Mouse (Mus musculus): ENCODE measurements around the gene Tnrc6b. TPM values are rescaled to one million over a fixed set of nuclear protein-coding genes. Genes with fewer than 3 reads are reported as not detected.
A peak's percentile ranks its signal among the peaks of the same experiment; 100 is the strongest.
"Not testable (repeated sequence)": the region's sequence is repeated elsewhere in the genome, so short reads cannot be mapped to it uniquely, and the experiment has no call there.

Gene Tnrc6b
- polyA plus RNA-seq, 1 experiment from 2014 or later: 15.4 TPM

GRCm38 (mm10) chr15:80901806-80902513, 190.8 kb downstream of the Tnrc6b start:
- Histone ChIP-seq H3K9ac (ENCODE audit: low read length) (no peak overlapping the region), H3K4me2 (ENCODE audit: low read length) (no peak overlapping the region), H3K27me3 (ENCODE audit: control insufficient read depth, insufficient read depth, low read length) (no peaks in the 10 kb centered on the region), H3K27ac (replicated peaks in 1 of 2; ENCODE audit: control insufficient read depth in 1 of 2, insufficient read depth in 1 of 2, low read depth in 2 of 2, low read length in 2 of 2) (no peak overlapping the region), H3K4me1 (ENCODE audit: control insufficient read depth in 2 of 2, insufficient read depth in 2 of 2, low read length in 2 of 2) (no peaks in the 10 kb centered on the region), H3K36me3 (ENCODE audit: control insufficient read depth, insufficient read depth, low read length) (peaks cover 92% of the 10 kb centered on the region), H3K4me3 (ENCODE audit: control insufficient read depth in 1 of 2, insufficient read depth in 1 of 2, low read depth in 1 of 2, low read length in 2 of 2) (no peak overlapping the region), H3K9me3 (ENCODE audit: control insufficient read depth, low read length) (no peaks in the 10 kb centered on the region)
- 90% methylated on average over 6 of the region's 6 CpGs for WGBS
- ATAC-seq (ENCODE audit: insufficient number of reproducible peaks, insufficient read depth, low FRiP score, low read depth): no peak

GRCm38 (mm10) chr15:80904776-80905175, 193.7 kb downstream of the Tnrc6b start:
- ATAC-seq (ENCODE audit: insufficient number of reproducible peaks, insufficient read depth, low FRiP score, low read depth); H3K4me3 ChIP-seq (ENCODE audit: control insufficient read depth in 1 of 2, insufficient read depth in 1 of 2, low read depth in 1 of 2, low read length in 2 of 2); H3K27ac ChIP-seq (replicated peaks in 1 of 2; ENCODE audit: control insufficient read depth in 1 of 2, insufficient read depth in 1 of 2, low read depth in 2 of 2, low read length in 2 of 2); H3K9me3 ChIP-seq (ENCODE audit: control insufficient read depth, low read length); H3K9ac ChIP-seq (ENCODE audit: low read length); H3K4me1 ChIP-seq (ENCODE audit: control insufficient read depth in 2 of 2, insufficient read depth in 2 of 2, low read length in 2 of 2); H3K27me3 ChIP-seq (ENCODE audit: control insufficient read depth, insufficient read depth, low read length); H3K4me2 ChIP-seq (ENCODE audit: low read length): not testable (repeated sequence)
- H3K36me3 ChIP-seq (ENCODE audit: control insufficient read depth, insufficient read depth, low read length): peaks cover 80% of the 10 kb centered on the region
- WGBS: 95% methylated on average over 6 of the region's 6 CpGs

DNA sequence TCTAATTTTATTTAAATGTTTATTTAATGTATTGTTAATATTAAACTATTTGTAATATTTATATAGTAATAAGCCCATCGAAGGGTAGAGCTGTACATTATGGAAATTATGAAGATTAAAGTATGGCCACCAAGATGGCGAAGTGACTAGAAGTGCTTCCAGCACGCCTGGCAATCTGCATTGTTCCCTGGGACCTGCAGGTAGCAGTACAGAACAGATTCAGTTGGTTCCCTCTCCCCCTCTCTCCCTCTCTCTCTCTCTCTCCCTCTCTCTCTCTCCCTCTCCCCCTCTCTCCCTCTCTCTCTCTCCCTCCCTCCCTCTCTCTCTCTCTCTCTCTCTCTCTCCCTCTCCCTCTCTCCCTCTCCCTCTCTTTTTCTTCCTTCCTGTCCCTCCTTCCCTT, 199.1 kb downstream of the Tnrc6b start:
- Histone ChIP-seq H3K9ac (ENCODE audit: low read length) (no peak overlapping the region), H3K27me3 (ENCODE audit: control insufficient read depth, insufficient read depth, low read length) (no peaks in the 10 kb centered on the region), H3K27ac (replicated peaks in 1 of 2; ENCODE audit: control insufficient read depth in 1 of 2, insufficient read depth in 1 of 2, low read depth in 2 of 2, low read length in 2 of 2) (no peak overlapping the region), H3K36me3 (ENCODE audit: control insufficient read depth, insufficient read depth, low read length) (peaks cover 72% of the 10 kb centered on the region), H3K4me2 (ENCODE audit: low read length) (no peak overlapping the region), H3K4me3 (ENCODE audit: control insufficient read depth in 1 of 2, insufficient read depth in 1 of 2, low read depth in 1 of 2, low read length in 2 of 2) (no peak overlapping the region), H3K4me1 (ENCODE audit: control insufficient read depth in 2 of 2, insufficient read depth in 2 of 2, low read length in 2 of 2) (peaks cover 0 to 4% of the 10 kb centered on the region in 2 experiments; a peak in 2 of 4 replicates), H3K9me3 (ENCODE audit: control insufficient read depth, low read length) (no peaks in the 10 kb centered on the region)
- ATAC-seq (ENCODE audit: insufficient number of reproducible peaks, insufficient read depth, low FRiP score, low read depth): no peak
- WGBS: 91% methylated on average over 3 of the region's 3 CpGs

- H3K27ac ChIP-seq (replicated peaks in 1 of 2; ENCODE audit: control insufficient read depth in 1 of 2, insufficient read depth in 1 of 2, low read depth in 2 of 2, low read length in 2 of 2): no peak overlapping the region
- 65% methylated on average over 4 of the region's 4 CpGs for WGBS
- H3K9ac ChIP-seq (ENCODE audit: low read length): no peak overlapping the region
- peaks cover 68% of the 10 kb centered on the region for H3K36me3 ChIP-seq (ENCODE audit: control insufficient read depth, insufficient read depth, low read length)
- no peak overlapping the region for H3K4me2 ChIP-seq (ENCODE audit: low read length)
- H3K9me3 ChIP-seq (ENCODE audit: control insufficient read depth, low read length): no peaks in the 10 kb centered on the region
- H3K4me3 ChIP-seq (ENCODE audit: control insufficient read depth in 1 of 2, insufficient read depth in 1 of 2, low read depth in 1 of 2, low read length in 2 of 2): no peak overlapping the region
- ATAC-seq (ENCODE audit: insufficient number of reproducible peaks, insufficient read depth, low FRiP score, low read depth): no peak
- H3K27me3 ChIP-seq (ENCODE audit: control insufficient read depth, insufficient read depth, low read length): no peaks in the 10 kb centered on the region
- H3K4me1 ChIP-seq (ENCODE audit: control insufficient read depth in 2 of 2, insufficient read depth in 2 of 2, low read length in 2 of 2): peaks cover 0 to 7% of the 10 kb centered on the region in 2 experiments; a peak in 2 of 4 replicates
Observed at GRCm38 (mm10) chr15:80910790-80911531, 199.8 kb downstream of the Tnrc6b start.

- Histone ChIP-seq H3K4me1 (ENCODE audit: control insufficient read depth in 2 of 2, insufficient read depth in 2 of 2, low read length in 2 of 2) (peaks cover 3 to 7% of the 10 kb centered on the region in 2 experiments; a peak in 3 of 4 replicates), H3K27me3 (ENCODE audit: control insufficient read depth, insufficient read depth, low read length) (no peaks in the 10 kb centered on the region), H3K9me3 (ENCODE audit: control insufficient read depth, low read length) (no peaks in the 10 kb centered on the region), H3K4me2 (ENCODE audit: low read length) (no peak overlapping the region), H3K4me3 (ENCODE audit: control insufficient read depth in 1 of 2, insufficient read depth in 1 of 2, low read depth in 1 of 2, low read length in 2 of 2) (no peak overlapping the region), H3K36me3 (ENCODE audit: control insufficient read depth, insufficient read depth, low read length) (peaks cover 67% of the 10 kb centered on the region), H3K27ac (replicated peaks in 1 of 2; ENCODE audit: control insufficient read depth in 1 of 2, insufficient read depth in 1 of 2, low read depth in 2 of 2, low read length in 2 of 2) (no peak overlapping the region), H3K9ac (ENCODE audit: low read length) (no peak overlapping the region)
- whole genome bisulfite sequencing: 81% methylated on average over 3 of the region's 3 CpGs
- no peak for ATAC-seq (ENCODE audit: insufficient number of reproducible peaks, insufficient read depth, low FRiP score, low read depth)
Observed at GRCm38 (mm10) chr15:80912175-80912574, 201.1 kb downstream of the Tnrc6b start.

DNA sequence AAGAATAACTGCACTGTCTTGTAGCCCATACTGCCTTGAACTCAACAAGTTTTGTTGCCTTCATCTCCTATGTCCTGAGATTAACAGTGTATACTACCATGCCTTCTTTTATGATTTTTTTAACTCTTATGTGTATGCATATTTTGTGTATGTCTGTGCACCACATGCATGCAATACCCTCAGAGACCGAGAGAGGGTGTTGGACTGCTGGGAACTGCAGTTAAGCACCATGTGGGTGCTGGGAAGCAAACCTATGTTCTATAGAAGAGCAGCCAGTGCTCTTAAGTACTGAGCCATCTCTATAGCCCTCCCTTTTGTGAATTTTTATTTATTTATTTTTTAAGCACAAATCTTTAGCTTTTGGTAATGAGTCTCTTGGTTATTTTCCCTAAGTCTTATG, 202.7 kb downstream of the Tnrc6b start:
- H3K9me3 ChIP-seq (ENCODE audit: control insufficient read depth, low read length): no peaks in the 10 kb centered on the region
- H3K27me3 ChIP-seq (ENCODE audit: control insufficient read depth, insufficient read depth, low read length): no peaks in the 10 kb centered on the region
- no peak overlapping the region for H3K9ac ChIP-seq (ENCODE audit: low read length)
- WGBS: 89% methylated on average over 1 of the region's 1 CpGs
- ATAC-seq (ENCODE audit: insufficient number of reproducible peaks, insufficient read depth, low FRiP score, low read depth): no peak
- H3K36me3 ChIP-seq (ENCODE audit: control insufficient read depth, insufficient read depth, low read length): peaks cover 72% of the 10 kb centered on the region
- H3K4me3 ChIP-seq (ENCODE audit: control insufficient read depth in 1 of 2, insufficient read depth in 1 of 2, low read depth in 1 of 2, low read length in 2 of 2): no peak overlapping the region
- no peak overlapping the region for H3K27ac ChIP-seq (replicated peaks in 1 of 2; ENCODE audit: control insufficient read depth in 1 of 2, insufficient read depth in 1 of 2, low read depth in 2 of 2, low read length in 2 of 2)
- H3K4me2 ChIP-seq (ENCODE audit: low read length): no peak overlapping the region
- peaks cover 3 to 7% of the 10 kb centered on the region in 2 experiments; a peak in 3 of 4 replicates for H3K4me1 ChIP-seq (ENCODE audit: control insufficient read depth in 2 of 2, insufficient read depth in 2 of 2, low read length in 2 of 2)

DNA sequence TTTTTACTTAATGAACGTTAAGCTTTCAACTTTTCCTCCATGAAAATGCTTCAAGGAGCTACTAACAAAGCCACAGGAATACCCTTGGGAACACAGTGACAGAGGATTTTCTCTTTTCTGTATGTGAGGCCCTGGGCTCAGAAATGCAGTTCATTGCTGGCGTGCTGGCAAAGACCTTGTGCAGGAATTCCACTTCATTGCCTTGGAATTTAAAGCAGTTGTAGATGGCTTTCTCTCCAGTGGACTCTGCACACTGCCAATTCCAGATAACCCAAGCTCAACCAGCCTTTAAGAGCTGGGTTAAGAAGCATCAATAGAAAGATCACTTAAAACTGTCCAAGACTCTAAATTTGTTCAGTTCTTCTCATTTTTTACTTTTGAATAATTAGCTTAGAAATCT, 204.7 kb downstream of the Tnrc6b start:
- H3K4me2 ChIP-seq (ENCODE audit: low read length): no peak overlapping the region
- no peak overlapping the region for H3K9ac ChIP-seq (ENCODE audit: low read length)
- no peaks in the 10 kb centered on the region for H3K27me3 ChIP-seq (ENCODE audit: control insufficient read depth, insufficient read depth, low read length)
- no peak overlapping the region for H3K4me3 ChIP-seq (ENCODE audit: control insufficient read depth in 1 of 2, insufficient read depth in 1 of 2, low read depth in 1 of 2, low read length in 2 of 2)
- H3K9me3 ChIP-seq (ENCODE audit: control insufficient read depth, low read length): no peaks in the 10 kb centered on the region
- H3K27ac ChIP-seq (replicated peaks in 1 of 2; ENCODE audit: control insufficient read depth in 1 of 2, insufficient read depth in 1 of 2, low read depth in 2 of 2, low read length in 2 of 2): peak overlapping the region in 1 of 2 experiments; percentile 55; a peak in 2 of 4 replicates
- H3K4me1 ChIP-seq (ENCODE audit: control insufficient read depth in 2 of 2, insufficient read depth in 2 of 2, low read length in 2 of 2): peaks cover 3 to 7% of the 10 kb centered on the region in 2 experiments; a peak in 3 of 4 replicates
- ATAC-seq (ENCODE audit: insufficient number of reproducible peaks, insufficient read depth, low FRiP score, low read depth): no peak
- 45% methylated on average over 2 of the region's 2 CpGs for WGBS
- peaks cover 86% of the 10 kb centered on the region for H3K36me3 ChIP-seq (ENCODE audit: control insufficient read depth, insufficient read depth, low read length)

Data from heart, embryonic 14.5 days (tissue).